11 mouse cellular contexts compared by ENCODE assay signal in the genomic region with DNA sequence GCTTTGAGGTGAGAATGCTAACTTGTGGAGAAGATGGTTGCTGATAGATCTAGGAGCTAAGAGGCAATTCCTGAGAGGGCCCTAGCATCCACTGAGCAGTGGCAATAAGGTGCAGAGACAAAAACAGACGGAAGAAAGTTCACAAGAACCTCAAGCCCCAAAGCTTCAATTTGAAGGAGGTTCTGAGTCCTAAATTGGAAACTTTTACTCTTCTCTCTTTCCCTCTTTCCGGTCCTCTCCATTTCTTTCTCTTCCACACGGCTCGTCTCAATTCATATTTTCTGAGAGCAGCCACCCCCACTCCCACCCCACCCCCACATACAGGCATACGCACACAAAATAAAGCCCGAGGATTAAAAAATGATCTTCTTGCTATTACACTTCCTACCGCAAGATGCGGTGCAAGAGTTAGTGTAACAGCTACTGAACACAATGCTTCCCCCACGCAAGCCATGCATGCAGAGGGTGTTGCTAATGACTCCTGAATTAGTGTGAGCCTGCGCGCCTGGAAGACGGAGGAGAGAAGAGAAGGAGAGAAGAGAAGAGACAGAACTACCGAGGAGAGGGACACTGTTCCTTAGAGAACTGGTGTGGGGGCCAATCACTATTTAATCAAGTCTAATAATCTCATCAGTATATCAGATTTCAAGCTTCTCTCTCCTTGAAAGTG. TPM values are rescaled to one million over a fixed set of nuclear protein-coding genes. Genes with fewer than 3 reads are reported as not detected.
A peak's percentile ranks its signal among the peaks of the same experiment; 100 is the strongest.
DNase-seq lines count a peak whose midpoint lies in the region; ATAC-seq lines count a peak whose summit lies in the region.
"Had no signal": no experiment of that assay in that cellular context is flagged by ENCODE, and none has a peak within 500 bp of the region (broad histone marks: within the 10 kb centered on the region; RNA-seq: fewer than 3 reads in every experiment).

No protein-coding gene starts in this region.

- H3K9me3 ChIP-seq in forebrain, embryonic 15.5 days = no peaks in the 10 kb centered on the region
- no peaks in the 10 kb centered on the region for H3K9me3 ChIP-seq in midbrain, embryonic 12.5 days

- peaks cover 97% of the 10 kb centered on the region for H3K27me3 ChIP-seq in forebrain, embryonic 15.5 days
- peaks cover 97% of the 10 kb centered on the region for H3K27me3 ChIP-seq in midbrain, embryonic 12.5 days

- DNase-seq in ovary, postnatal 14 days (ENCODE audit: low spot score) = peak; percentile 15
- DNase-seq in ovary, postnatal 10 days (ENCODE audit: low spot score) = no peak
- DNase-seq in cerebellum, adult 9-10 months = no peak
- DNase-seq in c-Kit-positive CD71-positive TER-119-positive erythroid progenitor cells, embryonic 14.5 days (ENCODE audit: low spot score) = no peak
- no peak for DNase-seq in urinary bladder, postnatal 14 days (ENCODE audit: low spot score)
- DNase-seq: cerebellum, adult 2 months; layer of hippocampus, adult 9-11 months; right cerebral cortex, postnatal 4 days had no signal

- H3K27ac ChIP-seq in forebrain, embryonic 15.5 days (replicated peaks) = peak overlapping the region; percentile 73
- peak overlapping the region; percentile 89 for H3K27ac ChIP-seq in midbrain, embryonic 12.5 days (replicated peaks)
- H3K27ac ChIP-seq: liver, embryonic 14.5 days had no signal

- 9% methylated on average over 13 of the region's 13 CpGs for WGBS in forebrain, embryonic 15.5 days
- WGBS in midbrain, embryonic 12.5 days = 5% methylated on average over 13 of the region's 13 CpGs

- no peak for ATAC-seq in forebrain, embryonic 15.5 days (replicated peaks)
- no peak for ATAC-seq in midbrain, embryonic 12.5 days (ENCODE audit: low FRiP score, low read depth)

- H3K4me3 ChIP-seq in forebrain, embryonic 15.5 days = peak overlapping the region; percentile 27; the same call in 1 of the 2 replicates
- H3K4me3 ChIP-seq in midbrain, embryonic 12.5 days = peak overlapping the region; percentile 41

- H3K4me2 ChIP-seq in forebrain, embryonic 15.5 days (replicated peaks) = no peak overlapping the region
- peak overlapping the region; percentile 60 for H3K4me2 ChIP-seq in midbrain, embryonic 12.5 days (replicated peaks)

- peak overlapping the region; percentile 13; the same call in 1 of the 2 replicates for H3K9ac ChIP-seq in forebrain, embryonic 15.5 days (replicated peaks)
- peak overlapping the region; percentile 54 for H3K9ac ChIP-seq in midbrain, embryonic 12.5 days (replicated peaks)
- H3K9ac ChIP-seq: liver, embryonic 14.5 days had no signal

- H3K36me3 ChIP-seq in forebrain, embryonic 15.5 days = no peaks in the 10 kb centered on the region
- H3K36me3 ChIP-seq in midbrain, embryonic 12.5 days = no peaks in the 10 kb centered on the region

- H3K4me1 ChIP-seq in forebrain, embryonic 15.5 days = peaks cover 16% of the 10 kb centered on the region
- peaks cover 42% of the 10 kb centered on the region for H3K4me1 ChIP-seq in midbrain, embryonic 12.5 days

RNA-seq across cellular contexts. Expression of a gene that starts 29.8 kb away (rescaled TPM):
- 76.2 and 95.0 TPM in 2 replicates for polyA plus RNA-seq in forebrain, embryonic 15.5 days (2015; fragmentation: Nextera tagmentation; extraction: Ambion mirVana)
- 105 and 143 TPM in 2 replicates for polyA plus RNA-seq in midbrain, embryonic 12.5 days (2016; fragmentation: Nextera tagmentation; extraction: Ambion mirVana)
